Mouse (Mus musculus): ENCODE measurements at regions not wholly inside any gene's neighbourhood (a gene's known extent, or its start where the extent isn't known, plus 50 kb on each side); places are given as distances from the start of the nearest gene placed in this dataset.

GRCm38 (mm10) chr11:26793928-26794628, 200.3 kb upstream of the Vrk2 start:
- ATAC-seq (ENCODE audit: insufficient number of reproducible peaks, insufficient read depth, low FRiP score, low read depth): no peak
- Histone ChIP-seq H3K36me3 (ENCODE audit: control insufficient read depth, insufficient read depth, low read length) (no peaks in the 10 kb centered on the region), H3K9me3 (ENCODE audit: control insufficient read depth, low read depth, low read length) (no peaks in the 10 kb centered on the region), H3K9ac (replicated peaks; ENCODE audit: low read depth, low read length) (no peak overlapping the region), H3K27ac (ENCODE audit: low read length) (no peak overlapping the region), H3K4me1 (ENCODE audit: control insufficient read depth, insufficient read depth, low read length) (no peaks in the 10 kb centered on the region), H3K27me3 (ENCODE audit: control insufficient read depth, insufficient read depth, low read length) (no peaks in the 10 kb centered on the region), H3K4me2 (replicated peaks; ENCODE audit: low read depth, low read length) (no peak overlapping the region), H3K4me3 (ENCODE audit: low read depth, low read length) (no peak overlapping the region)
- 82% methylated on average over 3 of the region's 3 CpGs for WGBS

- Histone ChIP-seq H3K36me3 (ENCODE audit: control insufficient read depth, insufficient read depth, low read length) (no peaks in the 10 kb centered on the region), H3K4me1 (ENCODE audit: control insufficient read depth, insufficient read depth, low read length) (no peaks in the 10 kb centered on the region), H3K9ac (replicated peaks; ENCODE audit: low read depth, low read length) (no peak overlapping the region), H3K4me3 (ENCODE audit: low read depth, low read length) (no peak overlapping the region), H3K27ac (ENCODE audit: low read length) (no peak overlapping the region), H3K4me2 (replicated peaks; ENCODE audit: low read depth, low read length) (no peak overlapping the region), H3K27me3 (ENCODE audit: control insufficient read depth, insufficient read depth, low read length) (no peaks in the 10 kb centered on the region), H3K9me3 (ENCODE audit: control insufficient read depth, low read depth, low read length) (no peaks in the 10 kb centered on the region)
- WGBS: 62% methylated on average over 2 of the region's 2 CpGs
- ATAC-seq (ENCODE audit: insufficient number of reproducible peaks, insufficient read depth, low FRiP score, low read depth): no peak
These were observed 195.5 kb upstream of the Vrk2 start for GRCm38 (mm10) chr11:26789281-26789680.

DNA sequence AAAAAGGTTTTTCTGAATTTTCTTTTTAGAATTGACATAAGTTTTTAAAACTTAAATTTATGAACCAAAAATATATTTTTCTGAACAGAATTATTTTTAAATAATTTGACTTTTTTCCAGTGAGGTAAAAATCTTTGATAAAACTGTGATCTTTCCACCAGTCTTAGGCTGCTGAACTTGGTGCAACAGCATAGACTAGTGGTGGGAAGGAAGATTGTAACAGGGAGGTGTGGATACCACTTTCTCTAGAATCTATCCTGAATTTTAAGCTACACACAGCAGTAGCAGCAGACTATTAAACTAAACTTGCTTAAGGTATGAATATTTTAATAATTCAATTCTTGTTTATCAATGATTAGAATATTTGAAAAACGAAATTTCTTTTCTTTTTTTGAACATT, 191.4 kb upstream of the Vrk2 start:
- no peak for ATAC-seq (ENCODE audit: insufficient number of reproducible peaks, insufficient read depth, low FRiP score, low read depth)
- Histone ChIP-seq H3K9ac (replicated peaks; ENCODE audit: low read depth, low read length) (no peak overlapping the region), H3K9me3 (ENCODE audit: control insufficient read depth, low read depth, low read length) (no peaks in the 10 kb centered on the region), H3K27ac (ENCODE audit: low read length) (no peak overlapping the region), H3K27me3 (ENCODE audit: control insufficient read depth, insufficient read depth, low read length) (no peaks in the 10 kb centered on the region), H3K36me3 (ENCODE audit: control insufficient read depth, insufficient read depth, low read length) (no peaks in the 10 kb centered on the region), H3K4me2 (replicated peaks; ENCODE audit: low read depth, low read length) (no peak overlapping the region), H3K4me1 (ENCODE audit: control insufficient read depth, insufficient read depth, low read length) (no peaks in the 10 kb centered on the region), H3K4me3 (ENCODE audit: low read depth, low read length) (no peak overlapping the region)
- WGBS: 14% methylated on average over 1 of the region's 1 CpGs

GRCm38 (mm10) chr11:26773122-26773796, 179.5 kb upstream of the Vrk2 start:
- no peaks in the 10 kb centered on the region for H3K4me1 ChIP-seq (ENCODE audit: control insufficient read depth, insufficient read depth, low read length)
- H3K9ac ChIP-seq (replicated peaks; ENCODE audit: low read depth, low read length): no peak overlapping the region
- no peak for ATAC-seq (ENCODE audit: insufficient number of reproducible peaks, insufficient read depth, low FRiP score, low read depth)
- no peaks in the 10 kb centered on the region for H3K9me3 ChIP-seq (ENCODE audit: control insufficient read depth, low read depth, low read length)
- no peaks in the 10 kb centered on the region for H3K27me3 ChIP-seq (ENCODE audit: control insufficient read depth, insufficient read depth, low read length)
- H3K4me3 ChIP-seq (ENCODE audit: low read depth, low read length): no peak overlapping the region
- H3K4me2 ChIP-seq (replicated peaks; ENCODE audit: low read depth, low read length): no peak overlapping the region
- no peaks in the 10 kb centered on the region for H3K36me3 ChIP-seq (ENCODE audit: control insufficient read depth, insufficient read depth, low read length)
- H3K27ac ChIP-seq (ENCODE audit: low read length): no peak overlapping the region
- WGBS: 42% methylated on average over 3 of the region's 3 CpGs

DNA sequence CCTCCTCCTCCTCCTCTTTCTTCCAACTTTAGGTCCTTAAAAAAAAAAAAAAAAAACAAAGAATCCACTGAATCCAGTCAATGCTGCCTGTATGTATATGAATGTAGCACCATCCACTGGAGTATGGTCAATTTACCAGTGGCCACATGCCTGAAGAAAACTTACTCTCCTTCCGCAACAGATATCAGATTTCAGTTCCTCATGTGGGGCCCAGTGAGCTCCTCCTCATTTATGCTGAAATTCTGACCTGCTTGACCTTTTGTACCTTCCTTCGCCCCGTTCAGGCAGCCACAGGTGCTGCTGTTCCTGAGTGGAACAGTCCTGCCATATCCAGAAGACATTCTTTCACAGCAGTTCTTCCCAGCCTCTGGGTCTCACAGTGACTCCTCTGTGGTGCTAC, 161.8 kb upstream of the Vrk2 start:
- no peak for ATAC-seq (ENCODE audit: insufficient number of reproducible peaks, insufficient read depth, low FRiP score, low read depth)

DNA sequence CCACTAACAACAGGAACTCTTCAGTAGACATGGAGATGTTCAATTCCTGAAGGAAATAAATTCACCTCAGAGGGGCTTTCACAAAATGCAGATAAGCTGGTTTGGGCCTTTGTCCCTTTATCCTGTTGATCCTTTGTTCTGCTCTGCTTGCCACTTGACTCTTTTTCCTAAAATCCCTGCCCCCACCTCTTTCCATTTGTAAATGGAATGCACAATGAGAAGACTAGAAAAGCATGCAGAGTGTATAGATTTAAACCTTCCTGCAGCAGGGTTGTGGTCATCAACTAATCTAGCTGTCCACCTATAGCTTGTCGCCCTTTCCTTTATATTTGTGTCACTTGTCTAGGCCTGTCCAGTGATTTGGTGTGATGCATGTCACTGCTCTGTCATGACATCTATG, 159.8 kb upstream of the Vrk2 start:
- Histone ChIP-seq H3K4me3 (ENCODE audit: low read depth, low read length) (no peak overlapping the region), H3K27ac (ENCODE audit: low read length) (no peak overlapping the region), H3K4me2 (replicated peaks; ENCODE audit: low read depth, low read length) (no peak overlapping the region), H3K9me3 (ENCODE audit: control insufficient read depth, low read depth, low read length) (no peaks in the 10 kb centered on the region), H3K27me3 (ENCODE audit: control insufficient read depth, insufficient read depth, low read length) (no peaks in the 10 kb centered on the region), H3K36me3 (ENCODE audit: control insufficient read depth, insufficient read depth, low read length) (no peaks in the 10 kb centered on the region), H3K4me1 (ENCODE audit: control insufficient read depth, insufficient read depth, low read length) (no peaks in the 10 kb centered on the region), H3K9ac (replicated peaks; ENCODE audit: low read depth, low read length) (no peak overlapping the region)
- 90% methylated on average over 1 of the region's 1 CpGs for WGBS
- ATAC-seq (ENCODE audit: insufficient number of reproducible peaks, insufficient read depth, low FRiP score, low read depth): no peak

More for the DNA sequence above, 161.8 kb upstream of the Vrk2 start:
- Histone ChIP-seq H3K9ac (replicated peaks; ENCODE audit: low read depth, low read length) (no peak overlapping the region), H3K4me2 (replicated peaks; ENCODE audit: low read depth, low read length) (no peak overlapping the region), H3K27me3 (ENCODE audit: control insufficient read depth, insufficient read depth, low read length) (no peaks in the 10 kb centered on the region), H3K4me3 (ENCODE audit: low read depth, low read length) (no peak overlapping the region), H3K27ac (ENCODE audit: low read length) (no peak overlapping the region), H3K9me3 (ENCODE audit: control insufficient read depth, low read depth, low read length) (no peaks in the 10 kb centered on the region), H3K36me3 (ENCODE audit: control insufficient read depth, insufficient read depth, low read length) (no peaks in the 10 kb centered on the region), H3K4me1 (ENCODE audit: control insufficient read depth, insufficient read depth, low read length) (no peaks in the 10 kb centered on the region)
- 74% methylated on average over 3 of the region's 3 CpGs for WGBS

DNA sequence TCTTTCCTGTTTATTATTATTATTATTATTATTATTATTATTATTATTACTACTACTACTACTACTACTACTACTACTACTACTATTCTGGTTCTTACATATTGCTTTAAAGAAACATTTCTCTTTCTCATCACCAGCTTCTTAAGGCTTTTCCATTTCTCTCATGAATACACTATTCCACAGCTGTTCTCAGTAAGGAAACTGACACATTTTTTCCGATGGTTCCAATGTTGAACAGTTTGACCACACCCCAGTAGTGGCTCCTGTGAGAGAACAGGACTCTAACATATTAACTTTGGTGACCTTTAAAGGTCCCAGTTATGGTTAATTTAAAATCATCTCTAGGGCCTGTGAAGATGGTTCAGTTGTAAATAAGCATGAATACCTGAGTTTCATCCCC, 148.4 kb upstream of the Vrk2 start:
- Histone ChIP-seq H3K36me3 (ENCODE audit: control insufficient read depth, insufficient read depth, low read length) (no peaks in the 10 kb centered on the region), H3K4me1 (ENCODE audit: control insufficient read depth, insufficient read depth, low read length) (no peaks in the 10 kb centered on the region), H3K4me2 (replicated peaks; ENCODE audit: low read depth, low read length) (no peak overlapping the region), H3K27me3 (ENCODE audit: control insufficient read depth, insufficient read depth, low read length) (no peaks in the 10 kb centered on the region), H3K9ac (replicated peaks; ENCODE audit: low read depth, low read length) (no peak overlapping the region), H3K4me3 (ENCODE audit: low read depth, low read length) (no peak overlapping the region), H3K27ac (ENCODE audit: low read length) (no peak overlapping the region), H3K9me3 (ENCODE audit: control insufficient read depth, low read depth, low read length) (no peaks in the 10 kb centered on the region)
- no peak for ATAC-seq (ENCODE audit: insufficient number of reproducible peaks, insufficient read depth, low FRiP score, low read depth)
- WGBS: 82% methylated on average over 1 of the region's 1 CpGs

- no peak overlapping the region for H3K27ac ChIP-seq (ENCODE audit: low read length)
- no peaks in the 10 kb centered on the region for H3K36me3 ChIP-seq (ENCODE audit: control insufficient read depth, insufficient read depth, low read length)
- WGBS: 88% methylated on average over 4 of the region's 4 CpGs
- ATAC-seq (ENCODE audit: insufficient number of reproducible peaks, insufficient read depth, low FRiP score, low read depth): no peak
- no peak overlapping the region for H3K4me2 ChIP-seq (replicated peaks; ENCODE audit: low read depth, low read length)
- no peaks in the 10 kb centered on the region for H3K27me3 ChIP-seq (ENCODE audit: control insufficient read depth, insufficient read depth, low read length)
- no peak overlapping the region for H3K4me3 ChIP-seq (ENCODE audit: low read depth, low read length)
- H3K9me3 ChIP-seq (ENCODE audit: control insufficient read depth, low read depth, low read length): no peaks in the 10 kb centered on the region
- H3K9ac ChIP-seq (replicated peaks; ENCODE audit: low read depth, low read length): no peak overlapping the region
- H3K4me1 ChIP-seq (ENCODE audit: control insufficient read depth, insufficient read depth, low read length): no peaks in the 10 kb centered on the region
These were observed 145.9 kb upstream of the Vrk2 start for GRCm38 (mm10) chr11:26739732-26740131.

DNA sequence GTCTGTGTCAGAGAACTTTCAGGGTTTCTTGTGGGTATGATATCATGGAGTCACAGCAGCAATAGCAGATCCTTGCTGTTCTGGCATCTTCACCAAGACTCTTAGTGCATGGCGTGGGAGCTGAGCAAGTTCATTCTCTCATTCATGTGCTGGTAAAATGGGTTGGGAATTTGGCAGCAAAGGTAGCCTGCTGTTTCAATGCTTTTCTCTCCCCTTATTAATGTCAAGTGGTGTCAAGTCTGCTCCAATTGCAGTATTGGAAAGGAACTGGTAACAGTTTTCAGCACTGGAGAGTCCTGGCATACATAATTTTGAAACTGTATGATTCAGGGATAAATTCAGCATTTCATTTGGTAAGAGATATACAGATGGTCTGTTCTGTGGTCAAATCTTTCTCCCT, 133.2 kb upstream of the Vrk2 start:
- no peaks in the 10 kb centered on the region for H3K36me3 ChIP-seq (ENCODE audit: control insufficient read depth, insufficient read depth, low read length)
- no peak for ATAC-seq (ENCODE audit: insufficient number of reproducible peaks, insufficient read depth, low FRiP score, low read depth)

More for the DNA sequence above, 133.2 kb upstream of the Vrk2 start:
- Histone ChIP-seq H3K4me2 (replicated peaks; ENCODE audit: low read depth, low read length) (no peak overlapping the region), H3K4me3 (ENCODE audit: low read depth, low read length) (no peak overlapping the region), H3K9ac (replicated peaks; ENCODE audit: low read depth, low read length) (no peak overlapping the region), H3K9me3 (ENCODE audit: control insufficient read depth, low read depth, low read length) (no peaks in the 10 kb centered on the region), H3K27me3 (ENCODE audit: control insufficient read depth, insufficient read depth, low read length) (no peaks in the 10 kb centered on the region), H3K4me1 (ENCODE audit: control insufficient read depth, insufficient read depth, low read length) (no peaks in the 10 kb centered on the region), H3K27ac (ENCODE audit: low read length) (no peak overlapping the region)
- WGBS: 94% methylated on average over 1 of the region's 1 CpGs
